Mouse (Mus musculus) heart, postnatal 14 days (tissue): ENCODE measurements around the gene Ptk6. TPM values are rescaled to one million over a fixed set of nuclear protein-coding genes. Genes with fewer than 3 reads are reported as not detected.
"Not testable (repeated sequence)": the region's sequence is repeated elsewhere in the genome, so short reads cannot be mapped to it uniquely, and the experiment has no call there.

Experiments
- DNase-seq, 2 experiments: peaks; one replicate each; pipeline ENCODE4 v3.0.0; 2021 to 2022
- intact Hi-C: fragments of 180-260 bp; cut with DNase I; formaldehyde crosslinking; loops from one replicate; pipeline ENCODE4 v1.15.1; 2025
- total RNA-seq, 2 experiments: library from RNA; stranded (reverse); gene quantifications; 2 replicates each; pipeline ENCODE4 v1.2.3; 2021

Gene Ptk6
- total RNA-seq, 2 experiments from 2014 or later = not detected

GRCm38 (mm10) chr2:181220361-181220760 lies 17.8 kb upstream of the Ptk6 start:
- no peak for DNase-seq
- intact Hi-C loops = loop anchor here (2.0 kb wide), 1 partner anchor 32 kb away; no protein-coding TSS in a partner anchor

GRCm38 (mm10) chr2:181219538-181220216 lies 17.1 kb upstream of the Ptk6 start, which contains the start of gene Fndc11:
TSS of gene Fndc11 (plus strand) at chr2:181220013.
- intact Hi-C loops = loop anchor here (2.0 kb wide), 1 partner anchor 31 kb away; no protein-coding TSS in a partner anchor

GRCm38 (mm10) chr2:181218881-181219485 lies 16.4 kb upstream of the Ptk6 start:
- intact Hi-C loops = no loop called here
- no peak for DNase-seq

More at GRCm38 (mm10) chr2:181219538-181220216, 17.1 kb upstream of the Ptk6 start, which contains the start of gene Fndc11:
- peak; percentile 77 to 84 for DNase-seq

DNA sequence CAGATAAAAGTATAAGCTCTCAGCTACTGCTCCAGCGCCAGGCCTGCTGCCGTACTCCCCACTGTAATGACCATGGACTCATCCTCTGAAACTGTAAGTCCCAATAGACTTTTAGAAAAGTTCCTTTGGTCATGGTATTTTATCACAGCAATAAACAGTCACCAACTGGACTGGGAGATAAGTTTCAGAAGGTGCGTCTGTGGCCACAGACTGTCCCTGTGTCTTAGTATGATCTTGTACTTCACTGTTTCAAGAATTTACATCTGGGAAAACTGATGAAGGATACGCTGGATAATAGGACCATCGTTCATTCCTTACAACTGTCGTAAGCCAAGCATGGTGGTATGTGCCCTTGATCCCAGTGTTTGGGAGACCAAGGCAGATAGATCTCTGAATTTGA lies 13.4 kb upstream of the Ptk6 start:
- intact Hi-C loops = no loop called here
- DNase-seq = no peak

- intact Hi-C loops = no loop called here
- peak in 1 of 2 experiments; percentile 33 for DNase-seq
Measured at GRCm38 (mm10) chr2:181213021-181213445, 10.4 kb upstream of the Ptk6 start, which contains the start of gene Srms. TSS of gene Srms (minus strand) at chr2:181213185.

DNA sequence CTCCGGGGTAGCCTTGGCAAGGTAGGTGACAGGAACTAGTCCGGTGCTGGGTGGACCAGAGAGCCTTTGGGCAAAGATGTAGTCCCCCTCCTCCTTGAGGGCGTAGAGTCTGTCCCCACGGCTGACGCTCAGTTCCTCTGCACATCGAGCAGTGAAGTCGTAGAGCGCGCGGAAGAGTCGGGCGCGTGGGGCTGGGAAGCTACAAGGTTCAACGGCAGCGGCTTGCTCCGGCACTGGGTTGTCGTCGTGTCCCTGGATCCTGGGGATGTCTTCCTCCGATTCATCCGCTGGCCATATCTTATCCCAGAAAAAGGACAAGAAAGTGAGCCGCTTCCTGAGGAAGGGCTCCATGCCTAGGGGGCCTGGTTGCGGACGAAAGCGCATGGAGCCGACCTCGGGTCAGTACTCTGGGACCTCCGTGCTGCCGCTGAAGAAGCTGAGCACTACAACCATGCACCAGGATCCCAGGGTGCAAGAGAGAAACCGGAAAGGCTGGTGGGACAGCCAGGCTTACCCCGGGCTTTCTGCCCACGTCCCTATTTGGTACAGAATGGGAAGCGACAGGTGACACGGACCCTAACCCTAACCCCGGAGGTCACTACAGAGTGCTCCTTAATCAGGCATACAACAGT lies 9.9 kb upstream of the Ptk6 start:
- no peak for DNase-seq
- intact Hi-C loops = no loop called here

- intact Hi-C loops = no loop called here
- DNase-seq = no peak
Measured at GRCm38 (mm10) chr2:181206118-181206517, 3.5 kb upstream of the Ptk6 start.

DNA sequence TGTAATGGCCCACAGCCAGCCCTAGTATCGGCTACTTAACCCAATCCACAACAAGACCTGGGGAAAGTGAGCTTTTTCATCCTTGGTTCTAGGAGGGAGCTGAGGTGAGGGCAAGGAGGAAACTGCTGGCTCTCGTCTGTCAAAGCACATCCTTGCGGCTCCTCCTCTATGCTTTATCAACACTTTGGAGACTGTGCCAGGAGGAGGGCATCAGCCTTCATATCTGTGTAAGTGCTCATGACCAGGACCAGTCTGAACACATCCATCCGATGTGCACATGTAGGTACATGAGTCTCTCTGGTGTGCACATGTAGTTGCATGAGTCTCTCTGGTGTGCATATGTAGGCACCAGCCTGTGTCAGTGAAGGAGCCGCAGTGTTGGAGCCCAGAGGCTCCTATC lies 3.1 kb upstream of the Ptk6 start:
- intact Hi-C loops = no loop called here

DNA sequence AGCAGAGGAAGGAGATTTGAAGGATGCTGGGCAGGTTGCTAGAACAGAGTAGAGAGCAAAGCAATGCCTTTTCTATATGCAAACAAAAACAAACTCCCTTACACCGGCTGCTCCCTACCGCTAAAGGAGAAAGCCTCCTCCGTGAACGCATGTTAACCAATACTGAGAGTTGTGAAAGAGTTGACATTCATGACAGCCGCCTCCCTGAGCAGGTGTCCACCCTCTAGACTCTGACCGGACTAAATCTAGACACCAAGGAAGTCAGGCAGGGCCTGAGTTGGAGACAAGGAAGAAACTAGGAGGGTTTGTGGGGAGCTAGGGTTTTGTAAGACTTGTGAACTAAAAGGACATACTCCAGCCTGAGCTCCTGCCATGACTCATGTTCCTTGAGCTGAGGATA lies 297 bp upstream of the Ptk6 start:
- no peak for DNase-seq
- intact Hi-C loops = no loop called here

More for the DNA sequence above, 3.1 kb upstream of the Ptk6 start:
- DNase-seq = no peak

- intact Hi-C loops = no loop called here
- no peak for DNase-seq
Measured at GRCm38 (mm10) chr2:181201606-181202005, 983 bp downstream of the Ptk6 start.

- intact Hi-C loops = no loop called here
- no peak for DNase-seq
Measured at GRCm38 (mm10) chr2:181196628-181197300, 5.8 kb downstream of the Ptk6 start.

- intact Hi-C loops = no loop called here
- no peak for DNase-seq
Measured at GRCm38 (mm10) chr2:181193044-181193443, 9.5 kb downstream of the Ptk6 start.

GRCm38 (mm10) chr2:181191936-181192335 lies 10.7 kb downstream of the Ptk6 start:
- DNase-seq = no peak
- intact Hi-C loops = no loop called here

DNA sequence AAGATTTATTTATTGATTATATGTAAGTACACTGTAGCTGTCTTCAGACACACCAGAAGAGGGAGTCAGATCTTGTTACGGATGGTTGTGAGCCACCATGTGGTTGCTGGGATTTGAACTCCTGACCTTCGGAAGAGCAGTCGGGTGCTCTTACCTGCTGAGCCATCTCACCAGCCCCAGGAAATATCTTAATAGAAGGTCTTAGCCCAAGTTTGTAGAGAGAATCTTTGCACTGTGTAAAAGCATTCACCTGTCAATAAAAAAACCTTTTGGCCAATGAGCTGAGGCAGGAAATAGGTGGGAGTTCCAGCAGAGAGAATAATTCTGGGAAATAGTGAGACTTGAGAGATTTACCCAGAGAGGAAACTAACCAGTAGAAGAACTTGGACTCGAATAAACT lies 11.2 kb downstream of the Ptk6 start:
- DNase-seq, intact Hi-C loops: not testable (repeated sequence)

GRCm38 (mm10) chr2:181189321-181189720 lies 13.3 kb downstream of the Ptk6 start:
- DNase-seq = no peak
- intact Hi-C loops = loop anchor here (2.0 to 10.0 kb wide), 3 partner anchors 31 to 405 kb away; partner anchors contain the start of genes Fndc11, Prpf6, Samd10 and Zfp512b

DNA sequence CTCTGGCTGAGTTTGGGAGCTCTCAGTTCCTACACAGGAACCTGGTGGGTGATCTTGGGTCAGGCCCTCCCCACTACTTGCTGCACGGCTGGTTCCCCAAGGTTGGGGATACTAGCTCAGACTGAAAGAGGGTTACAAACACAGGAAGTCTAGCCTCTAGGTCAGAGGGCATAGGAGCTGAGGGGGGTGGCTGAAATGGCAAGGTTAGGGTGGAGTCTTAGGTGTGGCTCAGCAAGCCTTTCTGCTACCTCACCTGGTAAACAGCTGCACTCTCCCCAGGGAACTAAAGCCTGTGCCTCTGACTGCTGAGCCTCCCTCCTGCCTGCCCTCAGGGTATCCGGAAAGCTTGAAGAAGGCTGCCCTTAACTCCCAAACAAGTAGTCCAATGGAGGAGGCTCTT lies 13.9 kb downstream of the Ptk6 start:
- intact Hi-C loops = loop anchor here (2.0 to 10.0 kb wide), 3 partner anchors 32 to 406 kb away; partner anchors contain the start of genes Fndc11, Prpf6, Samd10 and Zfp512b
- DNase-seq = peak in 1 of 2 experiments; percentile 7

DNA sequence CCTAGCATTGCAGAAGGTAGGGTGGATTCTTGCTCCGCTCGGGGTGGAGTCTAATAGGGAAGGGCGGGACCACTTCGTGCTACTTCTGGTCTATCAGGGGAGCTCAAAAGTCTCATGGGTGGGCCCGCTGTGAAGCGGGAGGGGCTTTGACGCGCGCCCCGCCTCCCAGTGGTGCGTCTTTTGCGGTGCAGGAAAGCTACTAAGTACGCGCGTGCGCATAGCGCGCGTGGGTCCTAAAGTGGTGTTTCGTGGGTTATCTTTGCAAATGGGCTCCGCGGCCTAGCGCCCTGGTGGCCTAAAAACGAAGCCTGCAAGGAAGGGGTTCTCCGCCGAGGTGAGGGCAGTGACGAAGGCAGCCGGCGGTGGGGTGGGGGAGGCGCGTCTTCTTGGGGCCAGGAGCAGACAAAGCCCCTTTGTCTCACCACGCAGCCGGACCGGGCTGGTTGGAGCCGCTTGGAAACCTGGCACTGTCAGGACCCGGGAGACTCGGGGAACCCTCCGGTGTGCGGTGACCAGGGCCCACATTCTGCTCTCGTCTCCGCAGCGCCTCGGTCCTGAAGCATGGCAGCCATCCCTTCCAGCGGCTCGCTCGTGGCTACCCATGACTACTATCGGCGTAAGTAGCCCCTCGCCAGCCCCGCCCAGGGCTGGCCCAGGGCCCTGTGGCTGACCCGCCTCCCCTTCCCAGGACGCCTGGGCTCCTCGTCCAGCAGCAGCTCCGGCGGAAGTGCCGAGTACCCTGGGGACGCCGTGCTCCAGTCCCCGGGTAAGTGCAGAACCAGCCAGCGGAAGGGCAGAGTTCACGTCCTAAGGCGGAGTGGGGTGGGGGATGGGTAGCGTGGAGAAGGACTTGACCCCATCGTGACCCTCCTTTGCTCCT lies 15.2 kb downstream of the Ptk6 start, which contains the start of gene Ppdpf:
Gene Ppdpf, plus strand, starts transcription at position 127 of the 880 bp plus-strand sequence.
- peak; percentile 91 to 92 for DNase-seq
- intact Hi-C loops = loop anchor here (2.0 to 10.0 kb wide), 3 partner anchors 50 to 407 kb away; partner anchors contain the start of genes Prpf6, Samd10 and Zfp512b

DNA sequence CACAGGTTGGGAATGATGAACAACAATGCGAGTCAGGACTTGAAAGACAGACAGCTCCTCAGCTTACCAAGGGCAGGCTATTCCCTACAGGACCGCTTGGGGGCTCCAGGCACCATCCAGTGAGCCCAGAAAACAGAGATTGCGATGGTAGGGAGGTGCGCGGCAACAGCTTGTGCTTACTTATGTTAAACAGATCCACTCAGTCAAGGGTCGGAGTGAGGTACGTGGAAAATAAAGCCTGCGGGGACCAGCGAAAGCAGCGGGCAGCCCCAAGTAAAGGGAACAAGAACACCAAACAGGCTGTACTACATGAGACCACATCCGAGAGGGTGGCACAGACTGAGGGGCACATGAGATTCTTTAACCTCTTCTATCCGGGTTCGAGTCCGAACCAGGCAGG lies 16.0 kb downstream of the Ptk6 start:
- intact Hi-C loops = loop anchor here (1.0 to 10.0 kb wide), 4 partner anchors 51 to 408 kb away; partner anchors contain the start of genes Prpf6, Samd10 and Zfp512b
- DNase-seq = peak; percentile 82 to 86

GRCm38 (mm10) chr2:181180898-181181297 lies 21.7 kb downstream of the Ptk6 start:
- intact Hi-C loops = loop anchor here (10.0 kb wide), 1 partner anchor 414 kb away; the partner anchor contains the start of genes Prpf6, Samd10 and Zfp512b
- DNase-seq = no peak
